Mouse (Mus musculus) ES-E14 (cell line): ENCODE data around the gene Ank2. TPM values are rescaled to one million over a fixed set of nuclear protein-coding genes. Genes with fewer than 3 reads are reported as not detected.

Experiments used
- DNase-seq: peaks from one replicate; pipeline ENCODE4 v3.0.0-alpha.2; 2013; ENCODE audit warnings: low read depth, low spot score
- H3K27ac ChIP-seq: 2 replicates; pipeline ENCODE4 v1.5.1; 2012; ENCODE audit warnings: low read depth, mild to moderate bottlenecking, low read length, moderate library complexity, mixed read lengths; ENCODE audit not compliant: poor library complexity, insufficient read depth, severe bottlenecking
- H3K36me3 ChIP-seq: 2 replicates; pipeline ENCODE4 v1.6.1; 2012; ENCODE audit warnings: mild to moderate bottlenecking, low read length, moderate library complexity, mixed read lengths; ENCODE audit not compliant: control insufficient read depth, poor library complexity, insufficient read depth, severe bottlenecking
- H3K4me1 ChIP-seq, 2 experiments: fragments of 150-350 bp in 1 of 2; sonication (generic) in 1 of 2; 2 replicates each; pipeline ENCODE4 v1.6.1; 2012; ENCODE audit warnings: low read length in 2 of 2, mild to moderate bottlenecking in 1 of 2, mixed read lengths in 1 of 2; ENCODE audit not compliant: control insufficient read depth in 2 of 2, insufficient read depth in 2 of 2, poor library complexity in 1 of 2
- H3K4me3 ChIP-seq, 2 experiments: fragments of 150-350 bp in 1 of 2; sonication (generic) in 1 of 2; 2 replicates each; pipeline ENCODE4 v1.5.1; 2012; ENCODE audit warnings: low read length in 2 of 2, low read depth in 1 of 2, mild to moderate bottlenecking in 1 of 2, mixed read lengths in 1 of 2; ENCODE audit not compliant: insufficient read depth in 1 of 2, poor library complexity in 1 of 2, severe bottlenecking in 1 of 2
- H3K9ac ChIP-seq: 2 replicates; pipeline ENCODE4 v1.6.1; 2012; ENCODE audit warnings: low read depth, mild to moderate bottlenecking, low read length, mixed read lengths; ENCODE audit not compliant: poor library complexity, insufficient read depth, severe bottlenecking
- H3K9me3 ChIP-seq: fragments of 150-350 bp; sonication (generic); 2 replicates; pipeline ENCODE4 v1.6.1; 2012; ENCODE audit warnings: low read depth, mild to moderate bottlenecking, low read length; ENCODE audit not compliant: control insufficient read depth, insufficient read depth
- CHD2 ChIP-seq: IDR thresholded peaks from 2 replicates; pipeline ENCODE4 v1.6.1; 2014; ENCODE audit warnings: mild to moderate bottlenecking, low read depth, low read length, inconsistent platforms
- HCFC1 ChIP-seq: IDR thresholded peaks from 2 replicates; pipeline ENCODE4 v1.6.1; 2012; ENCODE audit warnings: low read length, inconsistent platforms, borderline replicate concordance; ENCODE audit not compliant: insufficient read depth
- MAFK ChIP-seq: IDR thresholded peaks from 2 replicates; pipeline ENCODE4 v1.6.1; 2014; ENCODE audit warnings: mild to moderate bottlenecking, low read depth, low read length, inconsistent platforms; ENCODE audit not compliant: insufficient read depth
- ZC3H11A ChIP-seq: IDR thresholded peaks from 2 replicates; pipeline ENCODE4 v1.6.1; 2012; ENCODE audit warnings: low read depth, mild to moderate bottlenecking, inconsistent platforms, low read length, borderline replicate concordance
- ZNF384 ChIP-seq: IDR thresholded peaks from 2 replicates; pipeline ENCODE4 v1.6.1; 2012; ENCODE audit warnings: low read depth, low read length, inconsistent platforms
- in situ Hi-C, 2 experiments: fragments of 600-800 bp; cut with MboI; formaldehyde crosslinking; loops; one replicate each; pipeline ENCODE4 v1.15.1; 2025; ENCODE audit warnings: low sequenced_read_pairs in 2 of 2, inconsistent platforms in 1 of 2; ENCODE audit not compliant: unreplicated experiment in 2 of 2
- total RNA-seq: library from RNA; depleted of rRNA; stranded (reverse); fragments of 300-350 nt; gene quantifications from 2 replicates; pipeline ENCODE4 v1.2.3, GENCODE M21; 2012; rRNA removed

Ank2 gene
- total RNA-seq, 1 experiment = 15.2 TPM

GRCm38 (mm10) chr3:126878233-126878632 is 620.9 kb downstream of the Ank2 start:
- Histone ChIP-seq H3K4me1 (no peaks in the 10 kb centered on the region), H3K9ac (no peak overlapping the region), H3K9me3 (no peaks in the 10 kb centered on the region), H3K36me3 (no peaks in the 10 kb centered on the region), H3K27ac (no peak overlapping the region), H3K4me3 (no peak overlapping the region)
- TF ChIP-seq CHD2 (no peak), MAFK (no peak), ZC3H11A (no peak), HCFC1 (no peak), ZNF384 (no peak)
- DNase-seq = no peak
- in situ Hi-C loops = no loop called here

Other genes starting within 250 kb of the Ank2 start
- gene Larp7, start 54.0 kb upstream of the Ank2 start, total RNA-seq = 20.4 and 39.1 TPM in 2 replicates
- 16.2 and 17.0 TPM in 2 replicates for gene Zgrf1, start 54.1 kb upstream of the Ank2 start, total RNA-seq
- 0.18 TPM in 1 of 2 replicates, not detected in the other for gene Neurog2, start 133.8 kb upstream of the Ank2 start, total RNA-seq